Mouse (Mus musculus): ENCODE data around the gene Gm49450. TPM values are rescaled to one million over a fixed set of nuclear protein-coding genes. Genes with fewer than 3 reads are reported as not detected.

Gm49450 gene
- total RNA-seq, 2 experiments from 2014 or later = not detected

- DNase-seq (ENCODE audit: low spot score in 2 of 2) = no peak
Observed at GRCm38 (mm10) chr15:98894746-98895634, 58.4 kb downstream of the Gm49450 start.

GRCm38 (mm10) chr15:98893940-98894745 lies 59.2 kb downstream of the Gm49450 start, which contains the start of gene Rhebl1:
Gene Rhebl1, minus strand, starts transcription at chr15:98894540.
- peak in 1 of 2 experiments; percentile 37 for DNase-seq (ENCODE audit: low spot score in 2 of 2)

GRCm38 (mm10) chr15:98893036-98893435 lies 60.3 kb downstream of the Gm49450 start:
- DNase-seq (ENCODE audit: low spot score in 2 of 2) = no peak

GRCm38 (mm10) chr15:98891907-98892606 lies 61.3 kb downstream of the Gm49450 start:
- peak; percentile 48 to 82 for DNase-seq (ENCODE audit: low spot score in 2 of 2)

GRCm38 (mm10) chr15:98891198-98891742 lies 62.1 kb downstream of the Gm49450 start:
- DNase-seq (ENCODE audit: low spot score in 2 of 2) = no peak

- no peak for DNase-seq (ENCODE audit: low spot score in 2 of 2)
Observed at GRCm38 (mm10) chr15:98887526-98887925, 65.8 kb downstream of the Gm49450 start.

GRCm38 (mm10) chr15:98886667-98887387 lies 66.5 kb downstream of the Gm49450 start:
- no peak for DNase-seq (ENCODE audit: low spot score in 2 of 2)

GRCm38 (mm10) chr15:98884106-98884505 lies 69.2 kb downstream of the Gm49450 start:
- DNase-seq (ENCODE audit: low spot score in 2 of 2) = no peak

GRCm38 (mm10) chr15:98883661-98884060 lies 69.7 kb downstream of the Gm49450 start:
- no peak for DNase-seq (ENCODE audit: low spot score in 2 of 2)

Other genes starting within 250 kb of the Gm49450 start
- 1 to 10 TPM; 7.4 to 9.7 TPM for gene Ccdc65, start 245.3 kb downstream of the Gm49450 start, total RNA-seq (2021)
- 1 to 10 TPM in 1 of 2 experiments, under 1 TPM in 1; 0.97 to 1.4 TPM for gene Fkbp11, start 225.4 kb downstream of the Gm49450 start, total RNA-seq (2021)
- gene Arf3, start 190.3 kb downstream of the Gm49450 start, total RNA-seq (2021) = 100 to 1,000 TPM; 830 to 882 TPM
- gene Wnt10b, start 175.4 kb downstream of the Gm49450 start, total RNA-seq (2021) = under 1 TPM; 0.23 to 0.64 TPM
- not detected for gene Wnt1, start 163.7 kb downstream of the Gm49450 start, total RNA-seq (2021)
- gene Ddn, start 144.1 kb downstream of the Gm49450 start, total RNA-seq (2021) = 1,000 to 10,000 TPM; 1,780 to 1,859 TPM
- gene Prkag1, start 122.0 kb downstream of the Gm49450 start, total RNA-seq (2021) = 10 to 100 TPM; 50.6 to 51.1 TPM
- gene Kmt2d, start 82.3 kb downstream of the Gm49450 start, total RNA-seq (2021) = 100 to 1,000 TPM in 1 of 2 experiments, 10 to 100 TPM in 1; 89.1 to 103 TPM
- 1 to 10 TPM; 5.7 to 6.3 TPM for gene Rhebl1, start 59.0 kb downstream of the Gm49450 start, total RNA-seq (2021)
- gene Dhh, start 55.0 kb downstream of the Gm49450 start, total RNA-seq (2021) = under 1 TPM; 0.08 to 0.15 TPM
- 10 to 100 TPM; 13.7 to 14.0 TPM for gene Lmbr1l, start 35.3 kb downstream of the Gm49450 start, total RNA-seq (2021)
- 100 to 1,000 TPM; 448 to 490 TPM for gene Tuba1b, start 19.0 kb downstream of the Gm49450 start, total RNA-seq (2021)
- gene Tuba1a, start 152 bp upstream of the Gm49450 start, total RNA-seq (2021) = 100 to 1,000 TPM; 699 to 750 TPM
- gene Tuba1c, start 76.3 kb upstream of the Gm49450 start, total RNA-seq (2021) = 10 to 100 TPM; 48.9 to 55.6 TPM
- gene Prph, start 101.6 kb upstream of the Gm49450 start, total RNA-seq (2021) = 1 to 10 TPM in 1 of 2 experiments, under 1 TPM in 1; 0.61 to 1.1 TPM
- gene Troap, start 121.0 kb upstream of the Gm49450 start, total RNA-seq (2021) = under 1 TPM in 1 of 2 experiments, not detected in 1; 0.72 TPM
- not detected for gene C1ql4, start 134.3 kb upstream of the Gm49450 start, total RNA-seq (2021)
- under 1 TPM; 0.20 to 0.27 TPM for gene Dnajc22, start 139.6 kb upstream of the Gm49450 start, total RNA-seq (2021)
- 10 to 100 TPM; 30.1 to 31.4 TPM for gene Spats2, start 172.4 kb upstream of the Gm49450 start, total RNA-seq (2021)

Measured in layer of hippocampus, adult 18-20 months (tissue).